Mouse (Mus musculus) liver, embryonic 14.5 days (tissue): Measurements from ENCODE around the gene Eid2.
A peak's percentile ranks its signal among the peaks of the same experiment; 100 is the strongest.

Source experiments
- CTCF ChIP-seq: IDR thresholded peaks from 2 replicates; pipeline ENCODE4 v1.5.1; 2016; ENCODE audit warnings: antibody characterized with exemption, low read depth, control low read depth
- EP300 ChIP-seq: IDR thresholded peaks from 2 replicates; pipeline ENCODE4 v1.6.1; 2016; ENCODE audit warnings: antibody characterized with exemption, low read depth

DNA sequence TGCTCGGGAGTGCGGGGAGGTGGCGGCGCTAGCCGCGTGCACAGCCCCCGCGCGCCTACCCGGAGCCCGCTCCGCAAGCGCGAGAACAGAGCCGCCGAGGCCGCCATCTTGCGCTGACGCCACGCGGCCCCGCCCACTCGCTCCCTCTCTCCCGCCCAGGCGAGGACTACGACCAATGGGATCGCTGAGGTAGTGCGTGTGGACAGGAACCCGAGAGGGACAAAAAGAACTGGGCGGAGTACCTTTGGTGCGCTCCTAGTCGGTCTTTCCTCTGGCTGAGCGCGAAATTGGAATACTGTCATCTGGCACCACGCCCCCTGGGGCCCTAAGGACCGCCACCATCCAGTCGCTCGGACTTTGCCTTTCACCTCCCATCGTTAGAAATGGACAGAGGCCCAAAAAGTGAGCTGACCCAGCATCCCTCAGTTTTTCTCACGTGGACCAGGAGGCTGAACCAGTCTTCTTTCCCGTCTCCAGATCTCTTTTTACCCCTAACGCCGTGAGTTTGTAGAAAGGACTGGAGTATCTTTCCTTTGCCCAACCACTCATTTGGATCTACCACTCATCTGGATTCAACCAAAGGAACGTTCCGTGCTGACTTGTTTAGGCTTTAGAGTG, 44.4 kb downstream of the Eid2 start, which contains the start of gene Timm50:
- peak; percentile 36; the same call in 1 of the 2 replicates for TF ChIP-seq CTCF
- peak; percentile 50; the same call in 1 of the 2 replicates for TF ChIP-seq EP300
